Mouse (Mus musculus): ENCODE results near the gene Emc1.

Gene Emc1

GRCm38 (mm10) chr4:139351931-139352711 is at the start of gene Emc1, which contains the start of the genes Mrto4 and Ubr4:
TSS of gene Emc1 (plus strand) at chr4:139352587.
TSS of gene Mrto4 (minus strand) at chr4:139352576.
TSS of gene Ubr4 (plus strand) at chr4:139352609.
- DNase-seq (ENCODE audit: low read depth, low spot score) = peak; percentile 72

DNA sequence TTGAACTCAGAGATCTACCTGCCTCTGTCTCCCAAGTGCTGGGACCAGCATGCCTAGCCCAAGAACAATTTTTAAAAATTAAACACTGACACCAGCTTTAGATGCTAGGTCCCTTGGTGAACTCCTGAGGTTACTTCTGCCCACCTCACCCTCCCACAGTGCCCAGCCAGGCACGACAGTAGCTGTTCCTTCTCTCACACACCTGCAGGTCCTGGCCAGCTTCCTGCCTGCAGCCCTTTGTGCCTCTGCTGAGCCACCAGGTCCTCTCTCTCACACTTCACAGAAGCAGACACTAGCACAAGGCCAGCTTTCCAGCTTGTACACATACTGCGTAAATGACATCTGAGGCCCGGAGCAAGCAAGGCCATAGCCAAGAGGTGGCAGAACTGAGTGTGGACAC is 46.9 kb upstream of the Emc1 start:
- no peak for DNase-seq (ENCODE audit: low read depth, low spot score)

DNA sequence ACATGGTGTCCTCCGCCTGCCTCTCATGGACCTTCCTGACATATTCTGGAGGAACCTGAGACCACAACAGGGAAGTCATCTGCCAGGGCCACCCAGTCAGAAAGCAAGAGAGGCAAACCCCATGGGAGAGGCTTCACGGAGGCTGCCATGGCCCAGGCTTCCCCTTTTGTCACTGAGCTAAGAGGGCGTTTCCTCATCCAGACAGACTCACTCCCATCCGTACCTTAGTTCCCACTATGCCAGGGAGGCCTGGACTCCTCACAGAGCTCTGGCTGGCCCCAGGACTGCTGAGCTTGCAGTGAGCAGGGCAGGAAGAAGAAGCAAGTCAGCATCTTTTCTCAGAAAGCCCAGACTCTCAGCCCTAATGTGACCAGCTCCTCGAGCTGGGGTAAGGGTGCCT is 44.5 kb upstream of the Emc1 start:
- no peak for DNase-seq (ENCODE audit: low read depth, low spot score)

DNA sequence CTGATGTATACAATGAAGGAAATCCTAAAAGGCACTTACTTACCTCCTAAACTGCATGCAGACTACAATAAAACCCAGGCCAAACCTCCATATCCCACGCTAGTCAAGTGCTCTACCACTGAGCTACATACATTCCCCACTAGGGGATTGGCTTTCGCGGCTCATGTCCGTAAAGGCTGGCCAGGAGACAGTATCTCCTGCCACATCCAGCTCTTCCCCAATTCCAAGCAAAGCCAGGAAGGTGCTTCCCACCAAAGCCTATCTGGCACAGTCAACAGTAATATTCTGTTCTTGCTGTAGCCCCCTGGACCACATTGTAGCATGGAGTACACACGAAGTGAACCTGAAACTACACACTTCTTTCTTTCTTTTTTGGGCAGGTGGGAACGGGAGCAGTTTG is 42.7 kb upstream of the Emc1 start:
- DNase-seq (ENCODE audit: low read depth, low spot score) = no peak

DNA sequence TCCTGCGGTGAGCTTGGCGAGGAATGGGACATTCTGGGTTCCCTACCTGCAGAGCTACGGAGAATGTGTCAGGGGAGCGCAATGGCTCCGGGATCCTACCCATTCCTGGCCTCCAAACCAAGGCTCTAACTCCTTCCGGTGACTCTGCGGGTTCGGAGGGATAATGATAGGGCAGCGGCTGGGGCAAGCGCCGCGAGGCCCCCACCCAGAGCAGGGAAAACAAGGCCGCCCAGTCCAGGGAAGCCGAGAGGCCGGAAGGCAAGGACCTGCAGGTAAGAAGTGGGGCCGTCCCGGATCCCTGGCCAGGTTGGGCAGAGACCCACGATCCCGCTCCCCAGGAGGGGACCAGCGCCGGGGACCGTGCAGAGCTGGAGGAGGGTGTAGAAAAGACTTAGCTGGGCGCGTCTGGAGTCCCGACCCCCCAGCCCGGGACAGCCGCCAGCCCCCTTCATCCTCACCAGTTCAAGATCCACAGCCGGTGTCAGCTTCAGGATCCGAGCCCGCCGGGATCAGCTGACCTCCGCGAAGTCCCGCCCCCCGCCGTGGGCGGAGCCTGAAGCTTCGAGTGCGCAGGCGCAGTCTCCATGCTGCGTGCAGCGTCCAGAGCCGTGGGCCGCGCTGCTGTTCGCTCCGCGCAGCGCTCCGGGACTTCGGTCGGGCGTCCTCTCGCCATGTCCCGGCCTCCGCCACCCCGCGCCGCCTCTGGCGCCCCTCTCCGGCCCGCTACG is 42.1 kb upstream of the Emc1 start, which contains the start of the genes Pqlc2 and Akr7a5:
Gene Pqlc2, minus strand, starts transcription at position 538 of the 728 bp plus-strand sequence.
Gene Akr7a5, plus strand, starts transcription at position 574 of the 728 bp plus-strand sequence.
- peak; percentile 86 for DNase-seq (ENCODE audit: low read depth, low spot score)

- DNase-seq (ENCODE audit: low read depth, low spot score) = no peak
Observed at GRCm38 (mm10) chr4:139310899-139311701, 41.3 kb upstream of the Emc1 start.

- no peak for DNase-seq (ENCODE audit: low read depth, low spot score)
Observed at GRCm38 (mm10) chr4:139311707-139312106, 40.7 kb upstream of the Emc1 start.

- DNase-seq (ENCODE audit: low read depth, low spot score) = no peak
Observed at GRCm38 (mm10) chr4:139312632-139313031, 39.8 kb upstream of the Emc1 start.

GRCm38 (mm10) chr4:139318449-139318848 is 33.9 kb upstream of the Emc1 start:
- no peak for DNase-seq (ENCODE audit: low read depth, low spot score)

DNA sequence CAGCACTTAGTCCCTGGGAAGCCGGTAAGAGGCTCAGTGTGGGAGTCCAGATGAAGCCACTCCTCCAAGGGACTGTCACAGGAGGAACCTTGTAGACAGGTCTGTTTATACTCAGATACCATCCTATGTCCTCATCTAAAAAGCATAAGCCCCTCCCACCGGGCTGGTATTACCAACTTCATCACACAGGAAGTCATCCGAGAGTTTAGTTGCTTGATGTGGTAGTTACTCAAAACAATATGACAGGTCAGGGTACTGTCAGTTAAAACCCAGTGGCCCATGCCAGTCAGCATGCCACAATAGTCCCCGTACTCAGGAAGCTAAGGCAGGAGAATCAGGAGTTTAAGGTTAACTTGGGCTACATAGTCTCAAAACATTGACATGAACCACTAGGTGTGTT is 32.6 kb upstream of the Emc1 start:
- DNase-seq (ENCODE audit: low read depth, low spot score) = no peak

GRCm38 (mm10) chr4:139330605-139331004 is 21.8 kb upstream of the Emc1 start:
- no peak for DNase-seq (ENCODE audit: low read depth, low spot score)

GRCm38 (mm10) chr4:139334631-139335295 is 17.6 kb upstream of the Emc1 start:
- no peak for DNase-seq (ENCODE audit: low read depth, low spot score)

GRCm38 (mm10) chr4:139335507-139335906 is 16.9 kb upstream of the Emc1 start:
- DNase-seq (ENCODE audit: low read depth, low spot score) = no peak

DNA sequence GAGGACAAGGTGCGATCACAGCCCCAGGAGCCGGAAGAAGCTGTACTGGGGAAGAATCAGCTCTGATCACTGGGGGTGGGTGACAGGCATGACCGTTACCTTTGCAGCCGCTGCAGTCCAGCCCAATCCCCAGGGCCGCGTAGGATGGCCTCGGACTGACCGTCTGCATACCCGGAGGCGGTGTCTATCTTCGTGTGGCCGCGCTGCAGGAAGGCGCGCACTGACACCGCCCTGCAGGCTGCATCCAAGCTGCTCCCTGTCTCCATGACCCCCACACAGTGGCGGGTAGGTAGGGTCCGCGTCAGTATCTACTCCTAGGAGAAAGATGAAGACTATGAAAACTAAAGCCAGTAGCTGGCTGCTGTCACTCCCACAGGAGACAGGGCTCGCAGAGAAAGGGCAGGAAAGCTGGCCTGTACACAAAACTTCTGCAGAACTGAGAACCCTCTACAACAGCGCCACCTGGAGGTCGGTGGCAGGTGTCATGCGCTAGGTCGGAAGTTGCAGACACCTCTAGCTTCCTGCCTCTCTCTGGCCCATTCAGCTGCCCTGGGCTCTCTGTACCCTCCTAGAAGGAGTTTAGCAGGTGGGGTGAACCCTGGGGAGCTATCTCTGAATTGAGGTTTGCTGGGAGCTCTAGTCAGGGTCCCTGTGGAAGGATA is 15.4 kb upstream of the Emc1 start:
- DNase-seq (ENCODE audit: low read depth, low spot score) = peak; percentile 53

DNA sequence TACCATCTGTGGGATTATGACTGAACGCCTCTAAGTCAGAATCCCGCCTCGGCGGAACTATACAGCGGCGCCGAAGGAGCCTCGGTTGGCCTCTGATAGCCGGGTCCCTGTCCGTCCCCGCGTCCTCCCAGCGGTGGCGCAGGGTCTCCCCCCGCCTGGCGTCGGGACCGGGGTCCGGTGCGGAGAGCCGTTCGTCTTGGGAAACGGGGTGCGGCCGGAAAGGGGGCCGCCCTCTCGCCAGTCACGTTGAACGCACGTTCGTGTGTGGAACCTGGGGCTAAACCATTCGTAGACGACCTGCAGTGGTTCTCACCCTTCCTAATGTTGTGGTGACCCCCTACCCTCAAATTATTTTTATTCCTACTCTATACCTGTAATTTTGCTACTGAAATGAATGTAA is 14.2 kb upstream of the Emc1 start:
- DNase-seq (ENCODE audit: low read depth, low spot score) = no peak

DNA sequence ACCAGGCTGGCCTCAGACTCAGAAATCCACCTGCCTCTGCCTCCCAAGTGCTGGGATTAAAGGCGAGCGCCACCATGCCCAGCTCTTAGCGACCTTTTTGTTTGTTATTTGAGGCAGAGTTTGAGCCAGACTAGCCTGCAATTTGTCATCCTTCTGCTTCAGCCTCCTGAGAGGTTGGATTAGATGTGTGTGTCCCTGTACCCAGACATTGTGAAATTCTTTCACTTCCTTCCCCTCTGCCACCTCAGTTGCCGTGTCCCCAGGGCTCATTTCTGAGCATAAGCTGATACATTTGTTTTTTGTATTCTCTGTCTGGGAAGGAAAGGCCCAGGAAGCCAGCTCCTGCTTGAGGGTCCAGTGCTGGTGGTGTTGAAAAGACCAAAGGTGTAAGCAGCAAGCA is 11.6 kb upstream of the Emc1 start:
- no peak for DNase-seq (ENCODE audit: low read depth, low spot score)

GRCm38 (mm10) chr4:139341556-139342233 is 10.7 kb upstream of the Emc1 start:
- DNase-seq (ENCODE audit: low read depth, low spot score) = peak; percentile 46

DNA sequence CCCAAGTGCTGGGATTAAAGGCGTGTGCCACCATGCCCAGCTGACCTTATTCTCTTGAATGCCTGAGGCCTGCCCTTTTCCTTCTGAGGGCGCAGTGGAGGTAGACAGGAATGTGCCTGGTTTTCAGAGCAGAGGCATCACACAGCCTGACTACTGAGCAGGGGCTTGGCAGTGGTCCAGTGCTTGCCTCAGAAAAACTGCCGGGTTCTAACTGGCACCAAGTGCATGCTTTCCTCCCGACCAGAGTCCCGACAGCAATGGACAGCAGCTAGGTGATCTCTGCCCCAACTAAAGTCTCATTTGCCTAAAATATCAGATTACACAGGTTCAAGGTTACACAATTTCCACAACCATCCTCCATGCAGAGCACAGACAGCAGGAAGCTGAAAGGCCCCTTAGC is 8.7 kb upstream of the Emc1 start:
- DNase-seq (ENCODE audit: low read depth, low spot score) = no peak

DNA sequence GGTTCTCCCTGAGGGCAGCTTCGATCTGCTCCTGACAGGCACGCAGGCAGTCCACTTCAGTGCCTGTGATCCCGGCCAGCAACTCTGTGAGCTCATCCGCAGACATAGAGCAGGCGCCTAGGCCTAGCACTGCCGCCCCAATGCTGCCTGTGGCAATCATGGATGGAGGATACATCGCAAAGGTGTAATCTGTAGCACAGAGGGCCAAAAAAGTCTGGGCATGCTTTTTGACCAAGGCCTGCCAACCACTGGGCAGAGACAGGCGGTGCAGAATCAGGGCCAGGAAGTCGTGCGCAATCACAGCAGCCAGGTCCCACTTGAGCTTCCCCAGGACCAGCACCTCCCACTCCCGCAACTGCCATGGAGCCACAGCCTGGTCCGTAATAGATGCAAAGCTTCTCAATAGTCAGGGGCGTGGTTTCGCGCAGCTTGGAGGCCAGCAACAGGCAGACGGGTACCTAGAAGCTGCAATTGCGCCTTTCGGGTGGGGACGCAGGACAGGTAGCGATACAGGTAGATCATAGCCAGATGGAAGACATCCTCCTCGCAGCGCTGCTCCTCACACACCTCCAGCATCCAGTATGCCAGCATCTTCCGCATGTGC is 6.9 kb upstream of the Emc1 start:
- DNase-seq (ENCODE audit: low read depth, low spot score) = no peak

DNA sequence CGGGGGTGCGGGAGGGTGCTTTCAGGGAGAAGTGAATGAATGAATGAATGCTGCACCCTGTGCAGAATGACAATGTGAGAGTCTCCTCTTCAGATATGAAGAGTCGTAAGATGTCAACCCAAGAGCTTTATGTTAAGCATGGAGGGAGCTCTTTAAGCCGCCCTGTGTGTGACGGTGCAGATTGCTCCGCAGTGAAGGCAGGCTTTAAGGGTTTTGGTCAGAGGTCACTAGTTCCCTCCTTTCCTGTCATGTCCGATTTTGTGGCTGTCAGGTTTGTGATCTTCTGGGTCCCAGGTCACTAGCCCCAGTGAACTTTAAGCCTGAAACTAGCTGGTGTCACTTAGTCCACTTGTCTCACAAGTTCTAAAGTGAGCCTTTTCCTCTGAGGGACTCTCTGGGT is 445 bp downstream of the Emc1 start:
- no peak for DNase-seq (ENCODE audit: low read depth, low spot score)
